Mouse (Mus musculus) intestine, embryonic 14.5 days (tissue): Measurements from ENCODE around the gene Hmx3. TPM values are rescaled to one million over a fixed set of nuclear protein-coding genes. Genes with fewer than 3 reads are reported as not detected.

Experiments
- ATAC-seq: fragments of 200-750 bp; cut with Nextera tagmentation; replicated peaks from 2 replicates; pipeline ENCODE4 v1.8.0; 2017; ENCODE audit warnings: low read depth, moderate number of reproducible peaks, moderate TSS enrichment, moderate library complexity; ENCODE audit not compliant: low FRiP score, low TSS enrichment
- DNase-seq: peaks from one replicate; pipeline ENCODE4 v3.0.0-alpha.2; 2018; ENCODE audit warnings: low spot score
- H3K27ac ChIP-seq: fragments of 300-500 bp; sonication (generic); 2 replicates; pipeline ENCODE4 v1.5.1; 2014; ENCODE audit warnings: low read depth, mild to moderate bottlenecking, control low read depth
- H3K27me3 ChIP-seq: fragments of 300-500 bp; sonication (generic); replicated peaks from 2 replicates; pipeline ENCODE4 v1.6.1; 2014; ENCODE audit warnings: low read length, control low read depth; ENCODE audit not compliant: control insufficient read depth, insufficient read depth
- H3K36me3 ChIP-seq: fragments of 300-500 bp; sonication (generic); 2 replicates; pipeline ENCODE4 v1.6.1; 2014; ENCODE audit warnings: low read length, control low read depth; ENCODE audit not compliant: control insufficient read depth, insufficient read depth
- H3K4me1 ChIP-seq: fragments of 300-500 bp; sonication (generic); replicated peaks from 2 replicates; pipeline ENCODE4 v1.6.1; 2014; ENCODE audit warnings: low read length, control low read depth, mixed read lengths; ENCODE audit not compliant: control insufficient read depth, insufficient read depth
- H3K4me2 ChIP-seq: fragments of 300-500 bp; sonication (generic); 2 replicates; pipeline ENCODE4 v1.6.1; 2014; ENCODE audit warnings: low read length
- H3K4me3 ChIP-seq: fragments of 300-500 bp; sonication (generic); 2 replicates; pipeline ENCODE4 v1.5.1; 2014; ENCODE audit warnings: low read depth, low read length, control low read depth, mixed read lengths
- H3K9ac ChIP-seq: fragments of 300-500 bp; sonication (generic); 2 replicates; pipeline ENCODE4 v1.6.1; 2014; ENCODE audit warnings: mild to moderate bottlenecking, low read length
- H3K9me3 ChIP-seq: fragments of 300-500 bp; sonication (generic); 2 replicates; pipeline ENCODE4 v1.6.1; 2016; ENCODE audit warnings: low read length, control low read depth; ENCODE audit not compliant: control insufficient read depth
- WGBS: fragments of 180-500 bp; shearing (Covaris S2); extraction: QIAGEN DNeasy Blood & Tissue Kit; methylation state at CpG from one replicate; pipeline ENCODE4 v1.1.7; 2014; 5-methylcytosine and 5-hydroxymethylcytosine counted together
- polyA plus RNA-seq: library from polyadenylated mRNA; unstranded; fragments of >200 nt; fragmentation: Nextera tagmentation; extraction: Ambion mirVana; gene quantifications from 2 replicates; pipeline ENCODE4 v1.2.1, GENCODE M21; 2014

Hmx3 gene
- polyA plus RNA-seq, 1 experiment from 2014 or later, result 1.4 TPM

DNA sequence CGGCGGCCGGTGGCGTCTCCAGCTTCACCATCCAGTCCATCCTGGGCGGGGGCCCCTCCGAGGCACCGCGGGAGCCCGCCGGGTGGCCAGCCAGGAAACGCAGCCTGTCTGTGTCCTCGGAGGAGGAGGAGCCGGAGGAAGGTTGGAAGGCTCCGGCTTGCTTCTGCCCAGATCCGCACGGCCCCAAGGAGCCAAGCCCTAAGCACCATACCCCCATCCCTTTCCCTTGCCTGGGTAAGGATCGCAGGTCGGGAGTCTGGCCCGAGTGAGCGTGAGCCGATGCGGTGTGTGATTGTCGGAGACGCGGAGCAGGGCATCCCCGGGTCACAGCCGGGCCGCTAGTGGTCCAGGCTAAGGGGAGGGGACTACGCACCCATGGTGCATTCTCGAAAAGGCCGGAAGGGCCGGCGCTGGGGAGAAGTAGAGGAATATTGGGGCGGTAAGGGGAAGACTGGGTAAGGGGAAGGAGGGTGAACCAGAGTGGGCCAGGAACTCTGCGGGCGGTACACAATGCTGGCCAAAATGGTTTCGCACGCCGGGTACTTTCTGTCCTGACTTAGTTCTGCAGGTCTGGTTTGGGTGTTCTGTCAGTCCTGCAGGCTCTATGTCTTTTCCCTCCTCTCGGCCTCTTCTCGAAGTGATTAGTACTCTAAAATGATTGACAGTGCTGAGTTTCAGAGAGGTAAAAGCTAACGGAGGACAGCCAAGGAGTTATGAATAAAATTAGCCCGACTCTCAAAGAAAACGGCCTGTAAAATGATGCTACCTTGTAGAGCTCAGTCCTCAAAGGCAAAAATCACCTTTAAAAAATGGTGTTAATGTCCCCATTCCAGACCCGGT, 11.9 kb downstream of the Hmx3 start:
- Histone ChIP-seq H3K36me3 (no peaks in the 10 kb centered on the region), H3K4me2 (peak overlapping the region; percentile 42), H3K9me3 (no peaks in the 10 kb centered on the region), H3K9ac (no peak overlapping the region), H3K4me1 (peaks cover 6% of the 10 kb centered on the region; the same call in 1 of the 2 replicates), H3K4me3 (peak overlapping the region; percentile 25), H3K27me3 (peaks cover 99% of the 10 kb centered on the region), H3K27ac (no peak overlapping the region)
- DNase-seq, result peak; percentile 70
- ATAC-seq, result 0 out of 2 replicates have a peak, but pooled peaks have one; percentile 22
- under 1% methylated on average over 45 of the region's 45 CpGs for WGBS

DNA sequence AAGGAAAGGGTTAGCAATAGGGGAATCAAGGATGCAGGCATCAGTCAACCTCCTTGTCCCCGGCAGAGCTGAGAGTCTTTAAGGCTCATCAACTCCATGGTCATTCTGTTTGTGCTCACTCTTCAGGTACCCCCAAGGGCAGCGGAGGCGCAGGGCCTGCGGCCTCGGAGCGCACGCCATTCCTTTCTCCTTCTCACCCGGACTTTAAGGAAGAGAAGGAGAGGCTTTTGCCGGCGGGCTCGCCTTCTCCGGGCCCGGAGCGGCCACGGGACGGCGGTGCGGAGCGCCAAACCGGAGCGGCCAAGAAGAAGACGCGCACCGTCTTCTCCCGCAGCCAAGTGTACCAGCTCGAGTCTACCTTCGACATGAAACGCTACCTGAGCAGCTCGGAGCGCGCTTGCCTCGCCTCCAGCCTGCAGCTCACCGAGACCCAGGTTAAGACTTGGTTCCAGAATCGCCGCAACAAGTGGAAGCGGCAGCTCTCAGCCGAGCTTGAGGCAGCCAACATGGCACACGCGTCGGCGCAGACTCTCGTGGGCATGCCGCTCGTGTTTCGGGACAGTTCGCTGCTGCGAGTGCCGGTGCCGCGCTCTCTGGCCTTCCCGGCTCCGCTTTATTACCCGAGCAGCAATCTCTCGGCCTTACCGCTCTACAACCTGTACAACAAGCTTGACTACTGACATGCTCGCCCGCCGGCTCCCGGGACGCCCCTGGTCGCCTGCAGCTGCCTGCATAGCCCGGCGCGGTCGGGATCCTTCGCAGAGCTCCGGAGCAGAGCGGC, 12.8 kb downstream of the Hmx3 start:
- under 1% methylated on average over 68 of the region's 68 CpGs for WGBS
- ATAC-seq (no peak), DNase-seq (peak; percentile 83)
- no peak overlapping the region for H3K27ac ChIP-seq
- H3K4me2 ChIP-seq, result peak overlapping the region; percentile 32
- H3K4me1 ChIP-seq, result peaks cover 6% of the 10 kb centered on the region; the same call in 1 of the 2 replicates
- H3K36me3 ChIP-seq, result no peaks in the 10 kb centered on the region
- H3K4me3 ChIP-seq, result peak overlapping the region; percentile 25; the same call in 1 of the 2 replicates
- H3K9ac ChIP-seq, result no peak overlapping the region
- no peaks in the 10 kb centered on the region for H3K9me3 ChIP-seq
- H3K27me3 ChIP-seq, result peaks cover 90% of the 10 kb centered on the region

DNA sequence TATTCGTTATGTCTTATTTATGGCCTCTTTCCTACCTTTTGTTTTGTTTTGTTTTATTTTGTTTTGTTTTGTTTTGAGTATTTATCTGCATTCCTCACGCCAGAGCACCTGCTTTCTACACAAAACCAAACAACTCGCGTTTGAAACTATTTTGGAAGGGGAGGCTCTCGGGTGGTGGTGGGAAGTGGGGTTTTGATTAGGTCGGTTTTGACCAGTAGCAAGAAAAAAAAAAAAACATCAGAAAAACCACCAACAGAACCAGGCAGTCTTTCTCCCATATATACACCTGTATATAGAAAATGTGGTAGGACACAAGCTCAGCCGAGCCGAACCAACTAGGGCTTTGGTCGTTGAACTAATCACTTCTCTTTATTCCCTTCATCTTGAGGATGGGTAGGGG, 13.4 kb downstream of the Hmx3 start:
- Histone ChIP-seq H3K9me3 (no peaks in the 10 kb centered on the region), H3K4me3 (0 out of 2 replicates have a peak overlapping the region, but pooled peaks have one; percentile 25), H3K27me3 (peaks cover 84% of the 10 kb centered on the region), H3K9ac (no peak overlapping the region), H3K27ac (no peak overlapping the region), H3K4me1 (peaks cover 9% of the 10 kb centered on the region), H3K36me3 (0 out of 2 replicates have a peak, but pooled peaks cover under 1% of the 10 kb centered on the region), H3K4me2 (no peak overlapping the region)
- ATAC-seq, result no peak
- WGBS, result 4% methylated on average over 9 of the region's 9 CpGs
- no peak for DNase-seq

DNA sequence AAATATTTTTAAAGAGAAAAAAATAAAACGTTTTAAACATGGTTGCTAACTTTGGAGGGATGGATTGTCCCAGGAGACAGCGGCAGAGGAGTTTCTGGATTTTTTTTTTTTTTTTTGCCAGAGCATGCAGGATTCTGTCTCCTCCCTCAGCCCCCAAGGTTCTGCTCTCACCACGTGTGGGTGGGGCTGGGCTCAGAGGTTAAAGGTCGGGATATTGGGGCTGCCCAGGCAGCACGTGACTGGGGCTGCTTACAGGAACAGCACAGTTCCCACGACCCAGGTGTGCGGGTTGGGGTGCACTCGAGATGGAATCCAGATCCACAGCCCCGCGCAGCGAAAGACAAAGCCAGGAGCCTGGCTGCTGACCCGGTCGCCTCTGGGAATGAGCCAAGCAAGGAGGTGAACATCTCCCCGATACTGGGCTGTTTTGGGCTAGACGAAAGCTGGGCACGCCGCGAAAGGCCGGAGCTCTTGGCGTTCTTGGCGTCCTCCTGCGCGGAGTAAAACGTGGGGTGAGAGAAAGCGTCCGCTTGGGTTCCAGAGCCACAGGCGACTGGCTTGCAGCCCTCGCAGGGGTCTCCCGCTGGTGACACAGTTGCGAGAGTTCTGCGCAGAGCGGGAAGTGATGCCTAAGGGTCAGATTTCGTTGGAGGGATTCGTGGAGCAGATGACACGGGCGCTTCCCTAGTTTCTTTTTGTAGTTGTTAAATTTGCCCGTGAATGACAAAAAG, 14.0 kb downstream of the Hmx3 start:
- ATAC-seq, result no peak
- H3K27ac ChIP-seq, result no peak overlapping the region
- peaks cover 13% of the 10 kb centered on the region for H3K4me1 ChIP-seq
- H3K4me3 ChIP-seq, result no peak overlapping the region
- H3K9ac ChIP-seq, result no peak overlapping the region
- peak; percentile 85 for DNase-seq
- no peaks in the 10 kb centered on the region for H3K9me3 ChIP-seq
- H3K4me2 ChIP-seq, result peak overlapping the region; percentile 16; the same call in 1 of the 2 replicates
- H3K36me3 ChIP-seq, result peaks cover 5% of the 10 kb centered on the region; the same call in 1 of the 2 replicates
- 1% methylated on average over 37 of the region's 37 CpGs for WGBS
- H3K27me3 ChIP-seq, result peaks cover 78% of the 10 kb centered on the region

DNA sequence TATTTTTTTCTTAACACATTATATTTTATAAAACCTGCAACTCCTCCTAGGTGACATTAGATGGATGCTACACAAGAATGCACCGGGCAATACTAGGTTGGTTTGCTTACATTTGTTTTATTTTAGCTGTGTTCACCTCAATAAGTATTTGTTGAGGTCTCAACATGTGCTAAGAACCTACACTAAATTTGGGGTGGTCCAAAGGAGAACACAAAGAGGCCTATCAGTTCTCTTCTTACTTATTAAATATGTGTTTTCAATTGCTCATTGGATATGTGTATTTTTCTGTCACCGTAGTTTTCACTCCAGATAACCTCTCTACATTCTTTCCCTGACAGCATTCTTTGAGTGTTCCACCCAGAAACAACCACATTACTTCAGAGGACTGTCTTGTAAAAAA, 15.1 kb downstream of the Hmx3 start:
- no peak overlapping the region for H3K4me2 ChIP-seq
- peaks cover 17% of the 10 kb centered on the region for H3K4me1 ChIP-seq
- 40% methylated on average over 2 of the region's 2 CpGs for WGBS
- DNase-seq (no peak), ATAC-seq (no peak)
- no peak overlapping the region for H3K4me3 ChIP-seq
- H3K9ac ChIP-seq, result no peak overlapping the region
- H3K36me3 ChIP-seq, result peaks cover 16% of the 10 kb centered on the region
- H3K27me3 ChIP-seq, result peaks cover 68% of the 10 kb centered on the region
- H3K27ac ChIP-seq, result no peak overlapping the region
- no peaks in the 10 kb centered on the region for H3K9me3 ChIP-seq

DNA sequence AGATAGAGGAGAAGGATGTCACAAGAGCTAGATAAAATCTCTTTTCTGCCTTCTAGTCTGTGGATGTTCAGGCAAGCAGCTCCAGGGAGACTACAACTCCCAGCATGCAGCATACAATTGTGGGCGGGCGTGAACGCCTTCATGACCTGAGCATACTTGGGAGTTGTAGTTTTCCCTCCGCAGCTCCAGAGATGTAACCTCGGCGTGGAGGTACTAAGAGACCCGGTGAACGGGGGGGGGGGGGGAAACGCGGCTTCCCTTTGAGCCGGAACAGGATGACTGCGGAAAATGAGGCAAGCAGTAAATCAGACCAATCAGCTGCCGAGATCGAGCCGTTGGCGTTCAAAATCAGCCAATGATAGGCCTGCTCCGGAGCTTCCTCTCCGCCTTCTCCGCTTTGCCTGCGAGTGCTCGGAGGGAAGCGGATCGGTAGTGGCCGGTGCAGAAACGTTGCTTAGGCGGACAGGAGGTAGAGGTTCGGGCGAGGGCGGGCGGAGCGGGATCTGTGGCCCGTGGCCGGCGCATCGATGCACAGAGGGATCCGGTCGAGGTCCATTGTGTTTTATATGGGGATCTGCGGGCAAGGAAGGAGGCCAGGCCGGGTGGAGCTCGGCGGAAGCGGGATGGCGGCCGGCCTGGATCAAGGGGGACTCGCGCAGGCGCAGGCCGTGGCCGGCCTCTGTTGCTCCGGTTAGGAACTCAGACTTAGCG, 17.5 kb downstream of the Hmx3 start, which contains the start of gene Bub3:
Gene Bub3, plus strand, starts transcription at position 237 of the 711 bp plus-strand sequence.
- peak; percentile 91 for ATAC-seq
- peaks cover 12% of the 10 kb centered on the region for H3K4me1 ChIP-seq
- peak within 1 kb of the TSS; percentile 83 for H3K4me2 ChIP-seq
- peak; percentile 95 for DNase-seq
- H3K36me3 ChIP-seq, result peaks cover 38% of the 10 kb centered on the region
- H3K9ac ChIP-seq, result peak within 1 kb of the TSS; percentile 83
- peak within 1 kb of the TSS; percentile 90 for H3K27ac ChIP-seq
- H3K9me3 ChIP-seq, result no peaks in the 10 kb centered on the region
- H3K27me3 ChIP-seq, result peaks cover 44% of the 10 kb centered on the region
- H3K4me3 ChIP-seq, result peak within 1 kb of the TSS; percentile 93
- WGBS, result under 1% methylated on average over 43 of the region's 51 CpGs

DNA sequence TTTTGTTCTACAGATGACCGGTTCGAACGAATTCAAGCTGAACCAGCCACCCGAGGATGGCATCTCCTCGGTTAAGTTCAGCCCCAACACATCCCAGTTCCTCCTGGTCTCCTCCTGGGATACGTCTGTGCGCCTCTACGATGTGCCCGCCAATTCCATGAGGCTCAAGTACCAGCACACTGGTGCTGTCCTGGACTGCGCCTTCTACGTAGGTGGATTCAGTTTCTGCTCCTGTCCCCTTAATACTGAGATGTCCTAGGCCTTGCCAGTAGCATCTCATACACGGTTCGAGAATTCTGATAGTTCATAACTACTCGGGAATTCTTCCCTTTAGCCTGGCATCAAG, 18.0 kb downstream of the Hmx3 start:
- peak overlapping the region; percentile 83 for H3K9ac ChIP-seq
- H3K4me2 ChIP-seq, result peak overlapping the region; percentile 83
- H3K4me3 ChIP-seq, result peak overlapping the region; percentile 93
- H3K27me3 ChIP-seq, result peaks cover 38% of the 10 kb centered on the region
- ATAC-seq (peak; percentile 57), DNase-seq (no peak)
- peak overlapping the region; percentile 90 for H3K27ac ChIP-seq
- WGBS, result under 1% methylated on average over 14 of the region's 14 CpGs
- H3K36me3 ChIP-seq, result peaks cover 42% of the 10 kb centered on the region
- H3K4me1 ChIP-seq, result peaks cover 12% of the 10 kb centered on the region
- no peaks in the 10 kb centered on the region for H3K9me3 ChIP-seq
